Mouse (Mus musculus) inflammation-experienced regulatory T-cells, adult 16 weeks (primary cell): ENCODE results near the gene Trpm2. TPM values are rescaled to one million over a fixed set of nuclear protein-coding genes. Genes with fewer than 3 reads are reported as not detected.

Experiments
- polyA plus RNA-seq: library from polyadenylated mRNA; unstranded; fragments of 100-300 nt; shearing (Covaris generic); gene quantifications from one replicate; pipeline ENCODE4 v1.2.1, GENCODE M21; 2017

Gene Trpm2
- 0.71 TPM for polyA plus RNA-seq

GRCm38 (mm10) chr10:77970481-77970880 lies at the start of gene Trpm2:
TSS of gene Trpm2 (minus strand) at chr10:77970563.

GRCm38 (mm10) chr10:78009945-78010293 lies 39.6 kb upstream of the Trpm2 start, which contains the start of gene Pfkl:
TSS of gene Pfkl (minus strand) at chr10:78010083.

GRCm38 (mm10) chr10:77978351-77979350 lies 8.3 kb upstream of the Trpm2 start, which contains the start of gene 1810043G02Rik:
TSS of gene 1810043G02Rik (plus strand) at chr10:77978524.

GRCm38 (mm10) chr10:77902211-77902893 lies 68.0 kb downstream of the Trpm2 start, which contains the start of gene Lrrc3:
TSS of gene Lrrc3 (minus strand) at chr10:77902536.

GRCm38 (mm10) chr10:77861675-77862074 lies 108.7 kb downstream of the Trpm2 start, which contains the start of gene Gm3285:
TSS of gene Gm3285 (plus strand) at chr10:77861975.

Other genes starting within 250 kb of the Trpm2 start
- gene Krtap12-1, start 250.0 kb downstream of the Trpm2 start, polyA plus RNA-seq: not detected
- not detected for gene Gm10100, start 244.1 kb downstream of the Trpm2 start, polyA plus RNA-seq
- gene Gm18596, start 227.9 kb downstream of the Trpm2 start, polyA plus RNA-seq: not detected
- gene Gm9736, start 219.2 kb downstream of the Trpm2 start, polyA plus RNA-seq: not detected
- gene Gm3233, start 210.9 kb downstream of the Trpm2 start, polyA plus RNA-seq: not detected
- not detected for gene Gm3238, start 199.2 kb downstream of the Trpm2 start, polyA plus RNA-seq
- gene Gm7138, start 193.6 kb downstream of the Trpm2 start, polyA plus RNA-seq: not detected
- gene Gm3250, start 188.0 kb downstream of the Trpm2 start, polyA plus RNA-seq: not detected
- gene Gm7137, start 182.4 kb downstream of the Trpm2 start, polyA plus RNA-seq: not detected
- not detected for gene Gm9639, start 175.5 kb downstream of the Trpm2 start, polyA plus RNA-seq
- not detected for gene Gm19668, start 171.4 kb downstream of the Trpm2 start, polyA plus RNA-seq
- gene Gm9507, start 158.7 kb downstream of the Trpm2 start, polyA plus RNA-seq: not detected
- not detected for gene Gm2696, start 155.9 kb downstream of the Trpm2 start, polyA plus RNA-seq
- not detected for gene Krtap10-4, start 143.5 kb downstream of the Trpm2 start, polyA plus RNA-seq
- not detected for gene Krtap10-10, start 134.6 kb downstream of the Trpm2 start, polyA plus RNA-seq
- gene Gm36176, start 123.8 kb downstream of the Trpm2 start, polyA plus RNA-seq: not detected
- not detected for gene Gm10318, start 117.7 kb downstream of the Trpm2 start, polyA plus RNA-seq
- gene Gm3285, start 108.6 kb downstream of the Trpm2 start, polyA plus RNA-seq: not detected
- gene Lrrc3, start 68.0 kb downstream of the Trpm2 start, polyA plus RNA-seq: not detected
- gene 1810043G02Rik, start 8.0 kb upstream of the Trpm2 start, polyA plus RNA-seq: 11.9 TPM
- gene Pfkl, start 39.5 kb upstream of the Trpm2 start, polyA plus RNA-seq: 111 TPM
- not detected for gene Dnmt3l, start 71.4 kb upstream of the Trpm2 start, polyA plus RNA-seq
- 0.62 TPM for gene Aire, start 73.0 kb upstream of the Trpm2 start, polyA plus RNA-seq
- 13.2 TPM for gene Icosl, start 98.7 kb upstream of the Trpm2 start, polyA plus RNA-seq
- 68.1 TPM for gene D10Jhu81e, start 199.2 kb upstream of the Trpm2 start, polyA plus RNA-seq
- 37.1 TPM for gene Pwp2, start 214.6 kb upstream of the Trpm2 start, polyA plus RNA-seq